Mouse (Mus musculus): Measurements from ENCODE around the gene Ajm1. TPM values are rescaled to one million over a fixed set of nuclear protein-coding genes. Genes with fewer than 3 reads are reported as not detected.

The Ajm1 gene
- polyA plus RNA-seq (2012; rRNA removed) = 115 and 125 TPM in 2 replicates

DNA sequence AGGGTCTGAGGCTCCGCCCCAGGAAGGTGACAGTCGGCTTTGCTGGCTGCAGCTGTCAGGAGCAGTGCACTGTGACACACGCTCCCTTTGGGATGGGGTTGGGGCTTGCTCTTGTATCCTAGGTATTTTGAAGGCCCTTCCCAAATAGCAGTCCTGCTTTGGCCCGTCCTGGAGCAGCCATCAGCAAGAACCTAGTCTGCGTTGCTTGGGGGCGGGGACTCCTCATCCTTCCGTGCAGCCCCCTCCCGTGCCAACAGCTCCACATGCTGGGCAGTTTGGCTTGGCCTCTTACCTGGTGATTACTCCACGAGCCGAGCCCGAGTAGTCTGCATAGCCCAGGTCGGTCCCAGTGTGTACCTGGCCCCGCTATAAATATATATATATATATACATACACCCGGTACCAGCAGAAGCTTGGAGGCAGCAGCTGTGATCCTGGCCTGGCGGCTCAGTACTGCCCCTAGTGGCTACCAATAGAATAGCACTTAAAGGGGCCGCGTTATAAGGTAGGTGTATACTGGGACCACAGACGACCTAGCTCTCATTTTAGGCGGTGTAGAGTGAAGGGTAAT, at the start of gene Ajm1:
Gene Ajm1 (minus strand): TSS at position 464 of the 571 bp plus-strand sequence.
- H3K4me3 ChIP-seq (ENCODE audit: insufficient read depth, low read length) = peak within 1 kb of the TSS; percentile 63
- peaks cover 9% of the 10 kb centered on the region for H3K4me1 ChIP-seq (ENCODE audit: control insufficient read depth, insufficient read depth, low read length)
- TF ChIP-seq POLR2A (IDR thresholded peaks at IDR 0.05; ENCODE audit: extremely low read depth, insufficient read depth, low read length) (no peak), CTCF (IDR thresholded peaks at IDR 0.05; ENCODE audit: extremely low read depth, insufficient read depth, low read length) (peak; percentile 84)
- peak within 1 kb of the TSS; percentile 93 for H3K27ac ChIP-seq (ENCODE audit: insufficient read depth, low read length)

DNA sequence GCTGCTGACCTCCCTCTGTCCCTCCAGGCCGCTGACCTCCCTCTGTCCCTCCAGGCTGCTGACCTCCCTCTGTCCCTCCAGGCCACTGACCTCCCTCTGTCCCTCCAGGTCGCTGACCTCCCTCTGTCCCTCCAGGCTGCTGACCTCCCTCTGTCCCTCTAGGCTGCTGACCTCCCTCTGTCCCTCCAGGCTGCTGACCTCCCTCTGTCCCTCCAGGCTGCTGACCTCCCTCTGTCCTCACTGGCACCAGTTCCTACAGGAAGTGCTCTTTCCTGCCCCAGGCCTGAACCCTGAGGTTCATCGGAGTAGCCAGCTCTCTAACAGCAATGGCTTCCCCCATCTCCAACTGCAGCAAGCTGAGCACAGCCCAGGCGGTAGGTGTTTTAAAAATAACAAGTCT, 47.2 kb upstream of the Ajm1 start:
- no peak for TF ChIP-seq POLR2A (IDR thresholded peaks at IDR 0.05; ENCODE audit: extremely low read depth, insufficient read depth, low read length)
- Histone ChIP-seq H3K27ac (ENCODE audit: insufficient read depth, low read length) (no peak overlapping the region), H3K4me3 (ENCODE audit: insufficient read depth, low read length) (no peak overlapping the region), H3K4me1 (ENCODE audit: control insufficient read depth, insufficient read depth, low read length) (no peaks in the 10 kb centered on the region)

DNA sequence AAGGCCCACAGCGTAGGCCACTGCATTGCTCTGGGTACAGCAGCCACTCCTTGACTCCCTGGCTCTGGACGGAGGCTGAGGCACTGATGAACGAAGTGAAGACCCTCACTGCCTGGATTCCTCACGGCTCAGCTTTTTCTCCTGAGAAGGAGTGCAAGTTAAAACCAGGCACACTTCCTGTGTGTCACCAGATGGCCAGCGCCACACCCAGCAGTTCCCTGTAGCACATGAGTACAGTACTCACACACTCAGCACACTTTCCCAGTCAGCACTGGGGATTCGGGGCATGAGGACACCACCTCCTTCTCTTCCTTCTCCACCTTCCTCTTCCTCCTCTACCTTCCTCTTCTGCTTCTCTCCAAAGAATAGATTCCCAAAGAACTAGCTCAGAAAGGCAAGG, 46.3 kb upstream of the Ajm1 start, which contains the start of gene Fcna:
Gene Fcna (minus strand): TSS at position 220 of the 400 bp plus-strand sequence.
- Histone ChIP-seq H3K4me3 (ENCODE audit: insufficient read depth, low read length) (no peak within 1 kb of the TSS), H3K4me1 (ENCODE audit: control insufficient read depth, insufficient read depth, low read length) (no peaks in the 10 kb centered on the region), H3K27ac (ENCODE audit: insufficient read depth, low read length) (no peak within 1 kb of the TSS)
- TF ChIP-seq POLR2A (IDR thresholded peaks at IDR 0.05; ENCODE audit: extremely low read depth, insufficient read depth, low read length) = no peak
- no peak for TF ChIP-seq CTCF (IDR thresholded peaks at IDR 0.05; ENCODE audit: extremely low read depth, insufficient read depth, low read length)

DNA sequence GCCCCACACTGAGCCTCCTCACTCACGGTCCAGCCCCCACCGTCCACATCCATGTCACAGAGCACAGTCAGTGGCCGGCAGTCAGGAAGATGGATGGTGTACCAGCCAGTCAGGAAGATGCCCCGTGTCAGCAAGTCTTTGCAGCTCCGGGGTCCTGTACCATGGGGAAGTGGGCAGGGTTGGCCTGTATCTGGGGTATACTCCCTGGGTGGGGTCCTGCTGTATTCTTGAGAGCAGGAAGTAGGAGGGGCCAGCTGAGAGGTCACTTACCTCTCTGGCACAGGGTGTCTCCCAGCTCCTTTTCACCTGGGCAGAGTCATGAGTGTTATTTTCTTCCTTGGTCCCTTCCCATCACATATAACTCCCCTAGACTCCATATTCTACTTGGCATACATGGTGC, 44.4 kb upstream of the Ajm1 start:
- Histone ChIP-seq H3K4me3 (ENCODE audit: insufficient read depth, low read length) (no peak overlapping the region), H3K27ac (ENCODE audit: insufficient read depth, low read length) (no peak overlapping the region), H3K4me1 (ENCODE audit: control insufficient read depth, insufficient read depth, low read length) (no peaks in the 10 kb centered on the region)
- no peak for TF ChIP-seq POLR2A (IDR thresholded peaks at IDR 0.05; ENCODE audit: extremely low read depth, insufficient read depth, low read length)
- TF ChIP-seq CTCF (IDR thresholded peaks at IDR 0.05; ENCODE audit: extremely low read depth, insufficient read depth, low read length) = no peak

DNA sequence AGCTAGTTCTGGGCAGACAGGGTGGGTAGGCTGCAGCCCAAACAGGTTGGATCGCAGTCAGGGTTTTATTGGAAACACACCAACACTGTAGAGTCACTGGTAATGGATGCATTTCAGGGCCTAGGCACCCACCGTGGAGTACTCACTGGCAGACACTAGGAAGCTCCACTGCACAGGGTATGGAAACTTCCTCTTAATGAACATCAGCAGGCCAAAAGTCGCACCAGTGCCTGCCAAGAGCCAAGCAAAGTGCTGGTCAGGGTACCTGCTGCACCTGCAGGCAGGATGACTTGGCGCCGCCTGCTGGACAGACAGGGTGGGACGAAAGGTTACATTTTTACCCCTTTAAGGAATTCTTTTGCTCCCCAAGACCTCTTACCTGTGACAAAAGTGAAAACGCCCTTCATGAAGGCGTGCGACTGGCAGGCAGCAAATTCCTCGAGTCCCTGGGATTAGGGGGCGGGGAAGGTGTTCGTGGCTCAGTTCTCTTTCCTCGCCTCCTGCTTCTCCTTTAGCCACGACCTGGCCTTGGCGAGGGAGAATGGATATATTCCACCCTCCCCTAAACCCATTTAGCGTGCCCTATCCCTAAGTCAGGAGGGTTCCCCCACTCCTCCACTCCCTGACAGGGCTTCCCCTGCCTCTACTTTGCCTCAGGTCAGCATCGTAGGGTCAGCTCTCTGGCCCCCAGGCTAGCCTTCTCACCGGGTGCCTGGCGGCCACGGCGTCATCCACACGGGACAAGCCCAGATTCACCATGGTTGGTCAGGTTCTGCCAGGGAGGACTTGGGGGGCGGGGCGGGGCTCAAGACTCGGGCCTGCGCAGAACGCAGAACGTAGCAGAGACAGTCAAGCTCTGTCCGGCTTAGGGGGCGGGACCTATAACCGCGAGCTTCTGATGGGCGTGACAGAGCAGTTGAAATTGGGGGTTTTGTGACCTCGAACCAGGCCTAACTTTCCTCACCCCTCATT, 40.0 kb upstream of the Ajm1 start, which contains the start of gene Tmem141:
Gene Tmem141 (minus strand): TSS at position 777 of the 972 bp plus-strand sequence.
- peak within 1 kb of the TSS; percentile 47 for H3K27ac ChIP-seq (ENCODE audit: insufficient read depth, low read length)
- H3K4me1 ChIP-seq (ENCODE audit: control insufficient read depth, insufficient read depth, low read length) = no peaks in the 10 kb centered on the region
- peak within 1 kb of the TSS; percentile 73 for H3K4me3 ChIP-seq (ENCODE audit: insufficient read depth, low read length)
- TF ChIP-seq CTCF (IDR thresholded peaks at IDR 0.05; ENCODE audit: extremely low read depth, insufficient read depth, low read length) (peak; percentile 48), POLR2A (IDR thresholded peaks at IDR 0.05; ENCODE audit: extremely low read depth, insufficient read depth, low read length) (peak; percentile 55; the same call in 1 of the 2 replicates)

GRCm38 (mm10) chr2:25620852-25621228, 39.3 kb upstream of the Ajm1 start:
- no peak for TF ChIP-seq CTCF (IDR thresholded peaks at IDR 0.05; ENCODE audit: extremely low read depth, insufficient read depth, low read length)
- no peak for TF ChIP-seq POLR2A (IDR thresholded peaks at IDR 0.05; ENCODE audit: extremely low read depth, insufficient read depth, low read length)
- H3K27ac ChIP-seq (ENCODE audit: insufficient read depth, low read length) = no peak overlapping the region
- peak overlapping the region; percentile 73; the same call in 1 of the 2 replicates for H3K4me3 ChIP-seq (ENCODE audit: insufficient read depth, low read length)
- H3K4me1 ChIP-seq (ENCODE audit: control insufficient read depth, insufficient read depth, low read length) = no peaks in the 10 kb centered on the region

DNA sequence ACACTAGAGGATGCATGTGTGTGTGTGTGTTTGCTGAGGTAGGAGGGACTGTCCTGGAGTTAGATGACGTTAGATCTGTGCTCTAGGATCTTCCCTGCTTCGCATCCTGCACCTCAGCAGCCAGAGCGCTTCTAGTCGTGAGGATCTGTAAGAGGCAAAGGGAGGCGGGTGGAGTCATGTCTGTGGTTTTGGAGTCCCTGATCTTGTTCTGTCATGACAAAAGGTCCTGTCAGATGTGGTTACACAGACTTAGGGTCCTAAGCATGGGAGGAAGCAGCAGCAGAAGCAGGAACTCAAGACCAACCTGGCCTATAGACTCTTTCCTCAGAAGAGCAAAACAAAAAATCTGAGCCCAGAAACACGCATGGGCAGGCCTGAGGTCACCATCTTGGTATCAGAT, 38.8 kb upstream of the Ajm1 start:
- Histone ChIP-seq H3K4me3 (ENCODE audit: insufficient read depth, low read length) (no peak overlapping the region), H3K27ac (ENCODE audit: insufficient read depth, low read length) (no peak overlapping the region), H3K4me1 (ENCODE audit: control insufficient read depth, insufficient read depth, low read length) (no peaks in the 10 kb centered on the region)
- TF ChIP-seq CTCF (IDR thresholded peaks at IDR 0.05; ENCODE audit: extremely low read depth, insufficient read depth, low read length) (no peak), POLR2A (IDR thresholded peaks at IDR 0.05; ENCODE audit: extremely low read depth, insufficient read depth, low read length) (no peak)

GRCm38 (mm10) chr2:25617578-25617977, 36.0 kb upstream of the Ajm1 start, which contains the start of gene Ccdc183:
TSS of gene Ccdc183 (minus strand) at chr2:25617678.
- Histone ChIP-seq H3K4me1 (ENCODE audit: control insufficient read depth, insufficient read depth, low read length) (no peaks in the 10 kb centered on the region), H3K4me3 (ENCODE audit: insufficient read depth, low read length) (no peak within 1 kb of the TSS), H3K27ac (ENCODE audit: insufficient read depth, low read length) (no peak within 1 kb of the TSS)
- TF ChIP-seq POLR2A (IDR thresholded peaks at IDR 0.05; ENCODE audit: extremely low read depth, insufficient read depth, low read length) (no peak), CTCF (IDR thresholded peaks at IDR 0.05; ENCODE audit: extremely low read depth, insufficient read depth, low read length) (no peak)

DNA sequence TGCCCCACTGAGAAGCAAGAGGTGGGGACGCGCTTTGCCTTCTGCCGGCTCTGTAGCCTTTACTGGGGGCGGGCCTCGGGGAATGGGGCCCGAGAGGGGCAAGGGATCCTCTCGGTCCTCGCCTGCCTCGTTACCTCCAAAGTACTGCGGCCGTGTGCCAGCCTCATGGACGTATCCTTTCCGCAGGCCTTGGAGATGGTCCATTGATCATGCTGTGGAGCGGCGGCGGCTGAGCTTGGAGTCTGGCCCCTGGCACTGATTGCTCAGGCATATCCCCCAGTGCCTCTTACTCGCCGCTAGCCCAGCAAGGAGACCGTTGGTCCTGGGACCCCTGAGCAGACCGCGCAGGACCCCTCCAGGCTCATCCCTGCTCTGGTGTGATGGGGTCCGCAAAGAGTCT, 34.8 kb upstream of the Ajm1 start:
- H3K27ac ChIP-seq (ENCODE audit: insufficient read depth, low read length) = no peak overlapping the region
- no peaks in the 10 kb centered on the region for H3K4me1 ChIP-seq (ENCODE audit: control insufficient read depth, insufficient read depth, low read length)
- no peak overlapping the region for H3K4me3 ChIP-seq (ENCODE audit: insufficient read depth, low read length)
- TF ChIP-seq CTCF (IDR thresholded peaks at IDR 0.05; ENCODE audit: extremely low read depth, insufficient read depth, low read length) (no peak), POLR2A (IDR thresholded peaks at IDR 0.05; ENCODE audit: extremely low read depth, insufficient read depth, low read length) (no peak)
